Mouse (Mus musculus) embryonic fibroblast, embryonic 13.5 days (primary cell): ENCODE data around the gene Tmeff1.

Source experiments
- CTCF ChIP-seq: IDR thresholded peaks from 2 replicates; pipeline ENCODE4 v1.5.1; 2011; ENCODE audit warnings: mild to moderate bottlenecking, control low read depth, low read length, moderate library complexity, borderline replicate concordance; ENCODE audit not compliant: insufficient read depth
- POLR2A ChIP-seq: IDR thresholded peaks from 2 replicates; pipeline ENCODE4 v1.6.1; 2011; ENCODE audit warnings: low read depth, mild to moderate bottlenecking, control low read depth, low read length, moderate library complexity

DNA sequence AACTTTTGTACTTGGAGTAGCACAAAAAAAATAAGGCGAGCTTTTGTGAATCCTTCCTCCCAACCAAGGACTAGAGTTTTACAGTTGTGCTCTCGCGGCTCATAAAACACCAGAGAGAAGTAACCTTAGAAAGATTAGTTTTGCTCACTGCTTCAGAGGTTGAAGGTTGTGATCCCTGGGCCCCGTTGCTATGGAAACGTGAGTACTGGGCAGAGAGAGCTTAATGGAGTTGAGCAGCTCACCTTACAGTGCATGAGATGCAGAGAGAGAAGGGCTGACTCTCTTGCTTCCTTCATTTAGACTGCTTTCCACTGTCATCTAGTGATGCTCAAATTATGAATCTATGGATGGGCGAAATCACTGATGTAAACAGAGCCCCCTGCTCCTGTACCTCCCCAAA is 48.6 kb downstream of the Tmeff1 start:
- TF ChIP-seq CTCF (no peak), POLR2A (no peak)
